Mouse (Mus musculus): ENCODE measurements around the gene Ugt1a10.
"Not testable (repeated sequence)": the region's sequence is repeated elsewhere in the genome, so short reads cannot be mapped to it uniquely, and the experiment has no call there.

DNA sequence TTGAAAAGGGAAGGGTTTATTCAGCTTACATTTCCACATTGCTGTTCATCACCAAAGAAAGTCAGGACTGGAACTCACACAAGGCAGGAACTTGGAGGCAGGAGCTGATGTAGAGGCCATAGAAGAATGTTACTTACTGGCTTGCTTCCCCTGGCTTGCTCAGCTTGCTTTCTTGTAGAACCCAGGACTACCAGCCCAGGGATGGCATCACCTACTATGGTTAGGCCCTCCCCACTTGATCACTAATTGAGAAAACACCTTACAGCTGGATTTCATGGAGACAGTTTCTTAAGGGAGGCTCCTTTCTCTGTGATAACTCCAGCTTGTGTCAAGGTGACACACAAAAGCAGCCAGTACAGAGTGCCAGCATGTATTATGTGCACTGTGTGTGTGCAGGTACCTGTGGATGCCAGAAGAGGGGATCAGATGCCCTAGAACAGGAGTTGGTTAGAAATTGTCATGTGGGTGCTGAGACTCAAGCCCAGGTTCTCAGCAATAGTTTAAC lies 167.9 kb downstream of the Ugt1a10 start:
- TF ChIP-seq CTCF (IDR thresholded peaks at IDR 0.05; ENCODE audit: extremely low read depth, insufficient read length, insufficient replicate concordance, low read depth, low read length); POLR2A (IDR thresholded peaks at IDR 0.05; ENCODE audit: low read depth, low read length): not testable (repeated sequence)

All from small intestine, adult 2 months (tissue).